Mouse (Mus musculus) left cerebral cortex, postnatal 25 days (tissue): ENCODE measurements at regions not wholly inside any gene's neighbourhood (a gene's known extent, or its start where the extent isn't known, plus 50 kb on each side); places are given as distances from the start of the nearest gene placed in this dataset.
A peak's percentile ranks its signal among the peaks of the same experiment; 100 is the strongest.
"Not testable (repeated sequence)": the region's sequence is repeated elsewhere in the genome, so short reads cannot be mapped to it uniquely, and the experiment has no call there.

Experiments used
- DNase-seq, 2 experiments: peaks; one replicate each; pipeline ENCODE4 v3.0.0; 2022; ENCODE audit warnings: low spot score in 2 of 2, mixed read lengths in 1 of 2
- intact Hi-C: fragments of 180-260 bp; cut with DNase I; formaldehyde crosslinking; loops from one replicate; pipeline ENCODE4 v1.15.1; 2025

GRCm38 (mm10) chr6:13006596-13006995, 63.0 kb upstream of the Tmem106b start:
- DNase-seq, result no peak
- intact Hi-C loops, result no loop called here

- intact Hi-C loops, result no loop called here
- no peak for DNase-seq
Observed at GRCm38 (mm10) chr6:12994701-12995100, 74.9 kb upstream of the Tmem106b start.

- no peak for DNase-seq
Observed at GRCm38 (mm10) chr6:12993772-12994171, 75.8 kb upstream of the Tmem106b start.

DNA sequence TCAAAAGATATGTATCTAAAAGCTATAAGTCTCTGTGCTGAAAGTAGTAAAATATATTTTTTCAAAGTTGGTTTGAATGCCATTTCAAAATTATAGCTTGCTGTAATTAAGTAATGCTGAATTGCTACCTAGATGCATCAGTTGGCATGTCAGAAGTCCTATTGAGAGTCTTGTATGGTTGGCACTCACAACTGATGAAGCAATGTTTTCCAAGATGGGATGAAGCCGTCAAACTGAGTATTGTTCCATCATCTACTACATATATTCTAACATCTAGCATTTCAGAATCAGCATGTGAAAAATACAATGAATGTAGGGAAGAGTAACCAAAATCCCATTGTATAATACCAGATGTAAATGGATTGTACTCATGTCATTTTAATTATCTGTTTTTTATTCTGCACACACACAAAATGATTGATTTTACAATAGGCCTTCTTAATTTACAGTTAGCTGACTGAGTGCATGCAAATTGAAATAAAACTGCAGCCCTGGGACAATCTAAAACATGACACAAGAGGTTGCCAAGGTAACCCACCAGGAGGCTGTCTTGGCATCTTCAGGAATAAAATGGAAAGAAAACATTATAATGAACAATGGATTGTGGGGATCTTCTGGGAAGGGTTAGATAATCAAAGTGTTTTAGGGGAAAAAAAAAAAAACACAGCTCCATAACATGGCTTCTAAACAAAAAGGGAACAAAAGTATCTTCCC, 92.2 kb upstream of the Tmem106b start:
- intact Hi-C loops, result no loop called here
- no peak for DNase-seq

More at GRCm38 (mm10) chr6:12993772-12994171, 75.8 kb upstream of the Tmem106b start:
- intact Hi-C loops, result no loop called here

DNA sequence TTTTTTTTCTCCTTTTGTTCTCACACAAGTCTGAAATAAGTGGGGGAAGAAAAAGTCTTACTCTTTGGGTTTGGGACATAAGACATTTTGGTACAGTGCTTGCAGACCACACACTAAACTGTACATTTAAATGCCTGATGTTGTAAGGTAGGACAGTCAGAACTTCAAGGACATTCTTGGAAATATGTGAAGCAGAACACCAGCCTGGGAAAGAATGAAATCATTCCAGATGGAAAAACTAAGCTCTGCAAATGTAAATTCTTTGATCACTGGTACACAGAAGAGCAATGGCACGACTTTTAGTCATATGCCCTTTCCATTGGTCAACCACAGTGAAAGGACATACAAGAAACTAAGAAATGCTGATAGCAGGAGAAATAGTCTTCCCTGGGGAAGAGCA, 98.0 kb upstream of the Tmem106b start:
- intact Hi-C loops, result no loop called here
- no peak for DNase-seq

GRCm38 (mm10) chr6:12967291-12967690, 102.3 kb upstream of the Tmem106b start:
- no peak for DNase-seq
- intact Hi-C loops, result no loop called here

DNA sequence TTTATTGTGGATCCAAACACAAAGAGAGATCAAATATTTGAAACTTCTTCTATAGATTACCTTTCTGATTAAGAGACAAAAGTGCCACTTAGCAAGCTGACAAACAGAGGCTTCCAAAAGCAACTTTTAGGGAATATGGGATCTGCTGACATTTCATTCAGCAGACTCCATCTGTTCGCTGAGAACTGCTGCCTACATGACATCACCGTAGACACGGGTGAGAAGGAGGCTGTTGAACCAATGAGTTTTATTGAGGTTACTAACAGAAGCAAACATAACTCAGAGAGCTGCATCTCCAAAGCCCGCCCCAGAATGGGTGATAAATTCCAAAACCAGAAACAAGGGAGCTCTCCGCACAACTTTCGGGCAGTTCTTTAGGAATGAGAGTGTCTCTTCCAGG, 111.8 kb upstream of the Tmem106b start:
- intact Hi-C loops, result no loop called here
- peak; percentile 3 to 55 for DNase-seq

DNA sequence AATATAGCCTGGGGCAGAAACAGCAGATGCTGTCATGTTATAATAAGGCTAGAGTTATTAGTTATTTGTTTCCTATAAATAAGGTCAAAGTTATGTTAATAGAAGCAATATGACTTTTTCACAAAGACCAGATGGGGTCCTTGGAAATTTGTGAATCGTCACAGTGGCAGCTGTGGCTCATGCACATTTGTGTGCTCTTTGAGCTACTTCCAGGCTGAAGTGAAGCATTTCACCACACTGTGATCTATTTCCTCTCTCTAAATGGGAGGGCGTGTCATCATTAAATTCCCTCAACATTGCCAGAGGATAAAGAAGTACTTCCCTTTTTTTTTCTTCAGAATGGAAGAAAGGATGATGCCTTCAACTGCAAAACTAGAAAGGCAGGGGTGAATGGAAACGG, 157.9 kb upstream of the Tmem106b start:
- DNase-seq, result no peak
- intact Hi-C loops, result no loop called here

GRCm38 (mm10) chr6:12892929-12893328, 143.7 kb upstream of the Thsd7a start:
- intact Hi-C loops, result no loop called here

DNA sequence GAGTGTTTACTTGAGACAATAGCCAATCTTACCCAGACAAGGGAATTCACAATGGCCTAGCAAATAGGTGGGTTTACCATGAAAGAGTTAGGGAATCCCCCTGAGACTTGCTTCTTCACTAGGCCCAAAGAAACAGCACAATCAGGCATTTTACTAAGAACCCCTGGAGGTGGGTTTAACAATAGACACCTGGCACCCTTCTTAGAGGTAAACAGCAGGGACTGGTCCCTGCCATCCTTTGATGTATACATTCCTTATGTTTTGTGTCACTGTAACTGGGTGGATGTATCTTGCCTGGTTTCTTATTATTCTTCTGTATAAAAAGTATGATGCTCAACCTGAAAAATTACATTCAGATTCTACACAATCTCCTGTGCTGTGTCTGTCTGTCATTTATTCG, 127.7 kb upstream of the Thsd7a start:
- DNase-seq, intact Hi-C loops: not testable (repeated sequence)

More at GRCm38 (mm10) chr6:12892929-12893328, 143.7 kb upstream of the Thsd7a start:
- DNase-seq, result no peak

- intact Hi-C loops, result no loop called here
- DNase-seq, result no peak
Observed at GRCm38 (mm10) chr6:12876366-12876765, 127.2 kb upstream of the Thsd7a start.

DNA sequence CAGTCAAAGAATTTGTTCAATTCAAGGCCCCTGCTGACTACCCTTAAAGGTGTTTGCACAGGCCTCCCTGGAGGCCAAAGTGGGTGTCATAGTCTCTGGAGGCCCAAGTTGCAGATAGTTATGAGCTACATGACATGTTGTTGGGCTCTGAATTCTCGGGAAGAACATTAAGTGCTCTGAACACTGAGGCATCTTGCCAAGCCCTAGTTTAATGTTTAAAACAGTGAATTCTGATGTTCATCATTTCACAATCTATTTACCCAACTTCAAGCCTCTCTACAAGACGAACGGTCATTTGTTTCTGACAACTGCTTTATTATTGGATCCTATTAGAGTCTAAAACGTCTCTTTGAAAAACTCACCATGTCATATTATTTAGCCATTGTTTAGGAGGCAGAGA, 119.0 kb upstream of the Thsd7a start:
- intact Hi-C loops, result no loop called here
- DNase-seq, result no peak

GRCm38 (mm10) chr6:12852041-12852440, 102.8 kb upstream of the Thsd7a start:
- no peak for DNase-seq
- intact Hi-C loops, result no loop called here

- DNase-seq, intact Hi-C loops: not testable (repeated sequence)
Observed at GRCm38 (mm10) chr6:12835079-12835478, 85.9 kb upstream of the Thsd7a start.

DNA sequence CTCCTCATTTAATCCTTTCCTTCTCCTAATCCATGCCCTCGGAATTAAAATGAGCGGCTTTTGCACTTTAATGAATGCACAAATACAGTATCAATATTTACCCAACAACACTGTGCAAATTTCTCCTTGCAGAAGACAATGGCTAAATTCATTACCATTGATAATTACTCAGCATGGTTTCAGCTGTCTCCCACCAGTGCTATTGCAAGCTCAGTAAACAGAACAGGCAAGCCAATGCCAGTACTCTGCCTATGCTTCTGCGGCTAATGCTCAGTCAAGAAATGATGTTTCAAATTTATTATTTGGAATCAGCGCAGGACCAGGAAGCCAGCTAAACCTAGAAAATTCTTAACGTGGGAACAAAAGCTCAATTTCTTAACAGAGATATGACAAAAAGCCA, 84.1 kb upstream of the Thsd7a start:
- intact Hi-C loops, result no loop called here
- DNase-seq, result no peak

- no peak for DNase-seq
- intact Hi-C loops, result no loop called here
Observed at GRCm38 (mm10) chr6:12831916-12832315, 82.7 kb upstream of the Thsd7a start.

DNA sequence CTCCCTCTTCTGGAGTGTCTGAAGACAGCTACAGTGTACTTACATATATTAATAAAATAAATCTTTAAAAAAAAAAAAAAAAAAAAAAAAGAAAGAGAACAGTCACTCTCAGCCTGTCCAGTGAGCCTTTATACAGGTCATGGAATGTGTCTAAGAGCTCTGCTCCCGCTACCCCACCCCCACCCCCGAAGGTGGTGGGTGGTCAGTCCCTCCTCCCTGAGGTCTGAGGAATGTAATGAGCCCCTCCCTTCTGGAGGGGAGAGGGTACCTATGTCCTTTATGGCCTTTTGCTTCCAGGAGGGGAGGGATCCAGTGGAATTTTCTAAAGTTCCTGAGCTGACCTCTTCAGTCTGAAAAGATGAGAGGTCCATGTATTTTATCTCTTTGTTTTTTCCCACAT, 82.3 kb upstream of the Thsd7a start:
- intact Hi-C loops, result no loop called here
- no peak for DNase-seq

GRCm38 (mm10) chr6:12827745-12828144, 78.5 kb upstream of the Thsd7a start:
- intact Hi-C loops, result no loop called here
- DNase-seq, result peak in 1 of 2 experiments; percentile 3

DNA sequence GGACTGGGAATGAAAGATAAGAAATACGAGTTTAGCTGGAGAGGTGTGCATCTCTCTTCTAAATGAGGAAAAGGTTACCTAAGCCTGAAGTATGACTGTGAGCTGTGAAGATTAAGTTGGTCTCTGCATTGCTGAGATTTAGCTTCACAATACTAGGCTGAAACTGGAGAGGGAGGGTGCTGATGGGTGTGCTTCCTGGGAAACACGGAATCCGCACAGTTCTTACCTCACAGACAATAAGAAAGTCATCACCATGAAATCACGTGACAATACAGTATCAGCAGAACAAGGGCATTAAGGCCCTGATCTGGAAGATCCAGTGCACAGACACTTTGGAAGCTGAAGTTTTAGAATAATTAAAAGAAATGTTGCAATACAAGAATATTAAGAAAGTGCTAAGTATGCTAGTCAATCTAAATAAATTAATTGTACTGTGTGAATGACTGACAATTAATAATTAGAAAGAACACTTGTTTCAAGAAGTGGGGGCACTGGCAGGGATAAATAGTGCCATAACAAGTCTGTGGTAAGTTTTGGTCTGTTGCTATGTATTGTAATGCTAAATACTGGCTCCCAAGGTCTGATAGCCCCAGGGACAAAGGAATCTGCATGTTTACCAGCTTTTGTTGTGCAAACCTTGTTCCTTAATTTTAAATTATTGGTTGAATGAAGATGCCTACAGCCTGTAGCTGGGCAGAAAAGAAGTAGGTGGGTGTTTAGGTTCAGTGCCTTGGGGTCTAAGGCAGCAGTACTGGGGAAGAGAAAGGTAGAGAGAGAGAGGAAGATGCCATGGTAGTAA, 66.0 kb upstream of the Thsd7a start:
- no peak for DNase-seq
- intact Hi-C loops, result no loop called here

- DNase-seq, result peak in 1 of 2 experiments; percentile 4
- intact Hi-C loops, result not testable (repeated sequence)
Observed at GRCm38 (mm10) chr6:12813781-12814180, 64.6 kb upstream of the Thsd7a start.

DNA sequence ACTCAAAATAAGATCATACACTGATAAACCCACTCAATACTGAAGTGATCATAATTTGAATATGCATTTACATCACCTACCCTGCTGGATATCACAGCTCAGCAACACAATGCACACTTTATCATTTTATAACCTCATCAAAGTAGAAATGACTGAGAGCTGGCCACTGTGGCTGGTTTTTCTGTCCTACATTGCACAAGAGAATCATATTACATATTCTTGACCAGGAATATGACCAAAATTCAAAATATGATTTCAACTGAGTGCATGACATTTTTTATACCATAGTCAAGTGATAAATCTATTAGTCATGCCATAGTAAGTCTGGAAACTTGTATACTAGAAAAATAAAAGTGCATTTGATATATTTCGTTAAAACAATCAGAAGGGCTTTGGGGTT, 63.3 kb upstream of the Thsd7a start:
- intact Hi-C loops, result no loop called here
- no peak for DNase-seq
